Mouse (Mus musculus): Measurements from ENCODE around the gene Hopx. TPM values are rescaled to one million over a fixed set of nuclear protein-coding genes. Genes with fewer than 3 reads are reported as not detected.
A peak's percentile ranks its signal among the peaks of the same experiment; 100 is the strongest.

Gene Hopx
- polyA plus RNA-seq, 1 experiment from 2014 or later: 2.4 TPM

DNA sequence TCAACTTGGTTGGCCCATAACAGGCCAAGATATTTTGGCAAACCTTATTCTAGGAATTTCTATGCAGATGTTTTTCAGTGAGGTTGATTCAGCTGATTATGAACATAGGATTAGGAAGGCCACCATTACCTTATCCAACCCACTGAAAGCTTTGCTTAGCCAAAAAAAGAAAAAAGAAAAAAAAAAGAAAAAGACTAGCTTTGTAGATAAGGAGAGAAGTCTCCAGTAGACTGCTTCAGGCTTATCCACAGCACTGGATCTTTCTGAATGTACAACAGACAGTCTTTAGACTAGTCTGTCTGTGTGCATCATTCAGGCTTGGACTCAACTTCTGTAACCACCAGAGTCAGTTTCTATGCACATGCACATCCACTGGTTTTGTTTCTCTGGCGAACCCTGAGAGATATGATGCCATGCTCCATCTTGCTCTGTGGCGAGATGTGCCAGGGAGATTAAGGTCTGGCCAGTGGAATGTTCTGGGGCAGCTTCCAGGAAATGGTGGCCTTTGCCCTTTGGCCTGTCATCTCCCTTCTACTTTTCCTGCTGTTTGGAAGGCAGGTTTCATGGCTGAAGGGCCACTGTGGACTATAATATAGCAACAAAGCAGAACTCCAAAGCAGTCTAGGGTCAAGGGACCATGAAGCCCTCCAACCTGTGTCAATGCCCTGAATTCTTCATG is 17.7 kb upstream of the Hopx start:
- Histone ChIP-seq H3K36me3 (ENCODE audit: insufficient read depth) (no peaks in the 10 kb centered on the region), H3K27ac (ENCODE audit: low read depth) (no peak overlapping the region), H3K9ac (no peak overlapping the region), H3K27me3 (ENCODE audit: insufficient read depth, low read length) (no peaks in the 10 kb centered on the region), H3K9me3 (ENCODE audit: low read depth, low read length) (peaks cover 8% of the 10 kb centered on the region; the same call in 1 of the 2 replicates), H3K4me3 (ENCODE audit: low read depth, low read length) (no peak overlapping the region), H3K4me1 (ENCODE audit: insufficient read depth) (peaks cover 8% of the 10 kb centered on the region), H3K4me2 (no peak overlapping the region)
- WGBS: 80% methylated on average over 2 of the region's 2 CpGs
- ATAC-seq (ENCODE audit: insufficient read depth): no peak
- TF ChIP-seq CTCF (IDR thresholded peaks at IDR 0.05; ENCODE audit: low read depth): no peak
- no peak for DNase-seq

DNA sequence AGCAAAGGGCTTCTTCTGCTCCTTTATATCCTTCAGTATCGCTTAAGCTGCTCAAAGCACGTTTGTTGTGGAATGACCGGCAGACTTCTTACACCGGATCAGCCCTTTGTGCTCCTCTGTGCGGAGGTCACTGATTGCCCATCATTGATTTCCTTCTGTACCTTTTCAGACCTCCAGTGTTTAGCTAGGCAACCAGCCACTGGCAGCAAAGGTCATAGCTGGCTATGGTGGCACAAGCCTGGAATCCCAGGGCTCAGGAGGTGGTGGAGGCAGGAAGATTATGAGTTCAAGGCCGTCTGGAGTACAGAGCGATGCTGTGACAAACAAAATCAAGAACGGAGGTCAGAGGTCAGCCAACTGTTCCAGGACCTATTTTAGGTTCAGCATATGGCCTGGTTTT is 17.0 kb upstream of the Hopx start:
- H3K4me1 ChIP-seq (ENCODE audit: insufficient read depth): peaks cover 6% of the 10 kb centered on the region

DNA sequence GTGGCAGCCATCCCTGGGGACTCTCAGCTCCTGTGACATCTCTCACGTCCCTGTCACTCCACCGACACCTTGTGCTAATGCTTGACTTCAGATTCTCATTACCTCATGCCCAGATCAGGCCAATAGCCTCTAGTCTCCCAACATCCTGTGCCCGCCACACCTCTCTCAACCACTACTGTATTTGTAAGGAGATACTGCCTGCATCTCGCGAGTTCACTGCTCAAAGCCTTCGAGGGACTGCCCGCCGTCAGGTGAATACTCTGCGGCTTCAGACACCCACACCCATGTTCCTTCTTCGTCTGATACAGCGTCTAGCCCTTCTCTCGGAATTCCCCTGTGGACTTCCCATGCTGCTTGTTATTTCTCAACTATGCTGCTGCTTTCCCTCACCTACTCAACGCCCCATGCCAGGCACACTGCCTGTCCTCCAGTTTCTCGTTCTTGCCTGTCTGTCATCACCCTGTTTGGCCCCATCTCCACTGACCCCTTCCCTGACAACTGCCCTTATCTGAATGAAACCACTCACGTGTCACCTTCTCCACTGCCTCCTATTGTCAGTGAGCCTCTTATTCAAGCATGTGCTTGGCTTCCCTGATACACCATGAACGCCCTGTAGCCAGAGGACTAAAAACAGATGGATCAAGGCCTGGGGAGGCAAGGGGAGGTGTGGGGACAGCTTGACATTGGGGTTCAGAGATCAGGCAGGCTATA is 15.5 kb upstream of the Hopx start:
- H3K4me1 ChIP-seq (ENCODE audit: insufficient read depth): peaks cover 6% of the 10 kb centered on the region
- DNase-seq (no peak), ATAC-seq (ENCODE audit: insufficient read depth) (peak; percentile 38; the same call in 1 of the 2 replicates)
- no peak for TF ChIP-seq CTCF (IDR thresholded peaks at IDR 0.05; ENCODE audit: low read depth)
- H3K36me3 ChIP-seq (ENCODE audit: insufficient read depth): no peaks in the 10 kb centered on the region
- peak overlapping the region; percentile 73; the same call in 1 of the 2 replicates for H3K27ac ChIP-seq (ENCODE audit: low read depth)
- peaks cover 8% of the 10 kb centered on the region; the same call in 1 of the 2 replicates for H3K9me3 ChIP-seq (ENCODE audit: low read depth, low read length)
- no peak overlapping the region for H3K4me3 ChIP-seq (ENCODE audit: low read depth, low read length)
- no peaks in the 10 kb centered on the region for H3K27me3 ChIP-seq (ENCODE audit: insufficient read depth, low read length)
- H3K4me2 ChIP-seq: no peak overlapping the region
- 35% methylated on average over 16 of the region's 16 CpGs for WGBS
- H3K9ac ChIP-seq: no peak overlapping the region

More for the DNA sequence above, 17.0 kb upstream of the Hopx start:
- peaks cover 8% of the 10 kb centered on the region; the same call in 1 of the 2 replicates for H3K9me3 ChIP-seq (ENCODE audit: low read depth, low read length)
- H3K9ac ChIP-seq: no peak overlapping the region
- ATAC-seq (ENCODE audit: insufficient read depth): no peak
- no peak overlapping the region for H3K4me3 ChIP-seq (ENCODE audit: low read depth, low read length)
- 87% methylated on average over 8 of the region's 8 CpGs for WGBS
- DNase-seq: no peak
- no peak overlapping the region for H3K4me2 ChIP-seq
- no peak for TF ChIP-seq CTCF (IDR thresholded peaks at IDR 0.05; ENCODE audit: low read depth)
- no peaks in the 10 kb centered on the region for H3K27me3 ChIP-seq (ENCODE audit: insufficient read depth, low read length)
- H3K27ac ChIP-seq (ENCODE audit: low read depth): no peak overlapping the region
- no peaks in the 10 kb centered on the region for H3K36me3 ChIP-seq (ENCODE audit: insufficient read depth)

DNA sequence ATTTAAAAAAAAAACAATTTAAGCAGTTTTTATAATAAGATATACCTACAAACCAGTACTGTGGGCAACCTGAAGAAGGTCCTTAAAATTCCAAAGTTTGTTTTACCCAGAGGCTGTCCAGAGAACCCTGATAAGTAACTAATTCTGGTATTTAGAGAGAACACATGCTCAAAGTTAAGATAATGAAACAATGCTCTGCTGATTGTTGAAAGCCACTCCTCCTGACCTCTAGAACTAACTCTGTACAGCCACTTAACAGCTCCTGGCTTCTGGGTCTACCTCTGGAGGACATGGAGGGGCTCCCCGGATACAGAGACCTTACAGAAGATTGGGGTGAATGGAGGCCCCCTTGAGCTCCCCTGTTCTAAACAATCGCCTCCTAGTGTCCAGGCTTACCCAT is 15.0 kb upstream of the Hopx start:
- no peaks in the 10 kb centered on the region for H3K36me3 ChIP-seq (ENCODE audit: insufficient read depth)
- DNase-seq (no peak), ATAC-seq (ENCODE audit: insufficient read depth) (peak; percentile 33)
- H3K4me3 ChIP-seq (ENCODE audit: low read depth, low read length): no peak overlapping the region
- no peak overlapping the region for H3K4me2 ChIP-seq
- H3K9ac ChIP-seq: no peak overlapping the region
- TF ChIP-seq CTCF (IDR thresholded peaks at IDR 0.05; ENCODE audit: low read depth): no peak
- peaks cover 8% of the 10 kb centered on the region; the same call in 1 of the 2 replicates for H3K9me3 ChIP-seq (ENCODE audit: low read depth, low read length)
- H3K4me1 ChIP-seq (ENCODE audit: insufficient read depth): peaks cover 6% of the 10 kb centered on the region
- peak overlapping the region; percentile 73; the same call in 1 of the 2 replicates for H3K27ac ChIP-seq (ENCODE audit: low read depth)
- WGBS: 43% methylated on average over 2 of the region's 2 CpGs
- H3K27me3 ChIP-seq (ENCODE audit: insufficient read depth, low read length): no peaks in the 10 kb centered on the region

DNA sequence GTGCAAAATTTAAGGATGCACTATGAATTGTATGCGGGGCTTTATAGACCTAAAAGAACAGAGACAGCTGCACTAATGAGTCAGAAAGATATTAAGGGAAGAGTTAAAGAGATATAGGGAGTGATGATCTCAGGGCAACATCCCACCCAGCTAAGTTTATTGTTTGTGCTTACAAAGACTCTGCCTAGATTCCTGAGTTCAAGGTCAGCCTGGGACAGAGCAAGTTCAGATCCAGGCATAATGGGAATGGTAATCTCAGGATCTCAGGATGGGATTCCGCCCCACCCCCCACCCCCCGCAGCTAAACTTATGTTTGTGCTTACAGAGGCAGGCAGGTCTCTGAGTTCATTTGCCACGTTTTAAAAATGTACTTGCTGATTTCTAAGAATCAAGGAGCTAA is 13.9 kb upstream of the Hopx start:
- no peak for TF ChIP-seq CTCF (IDR thresholded peaks at IDR 0.05; ENCODE audit: low read depth)
- no peaks in the 10 kb centered on the region for H3K27me3 ChIP-seq (ENCODE audit: insufficient read depth, low read length)
- H3K4me3 ChIP-seq (ENCODE audit: low read depth, low read length): no peak overlapping the region
- ATAC-seq (ENCODE audit: insufficient read depth) (no peak), DNase-seq (no peak)
- H3K36me3 ChIP-seq (ENCODE audit: insufficient read depth): no peaks in the 10 kb centered on the region
- 83% methylated on average over 4 of the region's 4 CpGs for WGBS
- H3K27ac ChIP-seq (ENCODE audit: low read depth): no peak overlapping the region
- peaks cover 12% of the 10 kb centered on the region for H3K4me1 ChIP-seq (ENCODE audit: insufficient read depth)
- H3K4me2 ChIP-seq: no peak overlapping the region
- H3K9me3 ChIP-seq (ENCODE audit: low read depth, low read length): peaks cover 8% of the 10 kb centered on the region; the same call in 1 of the 2 replicates
- H3K9ac ChIP-seq: no peak overlapping the region

DNA sequence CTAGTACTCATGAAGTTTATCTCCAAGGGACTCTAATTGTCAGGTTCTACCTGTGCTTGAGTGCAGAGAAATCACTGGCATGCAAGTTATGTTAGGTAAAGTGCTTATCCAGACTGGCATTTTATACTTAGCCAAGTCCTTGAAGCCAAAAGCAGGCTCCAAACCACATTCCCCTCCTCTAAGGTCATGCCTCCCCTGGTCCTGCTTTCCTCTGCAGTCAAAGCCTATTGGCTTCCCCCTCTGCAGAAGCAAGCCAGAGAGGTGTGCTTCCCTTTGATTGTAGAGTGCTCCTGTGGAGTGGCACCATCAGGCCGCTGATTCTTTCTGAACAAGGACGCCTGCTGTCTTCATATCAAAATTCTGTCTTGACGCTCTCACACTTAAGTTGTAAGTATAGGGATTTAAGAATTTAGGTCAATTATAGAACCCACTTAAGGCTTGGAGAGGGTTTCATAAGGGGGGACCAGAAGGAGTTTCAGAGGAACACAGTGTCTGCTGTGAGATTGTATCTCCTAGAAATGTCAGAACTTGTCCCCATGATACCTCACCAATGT is 11.6 kb upstream of the Hopx start:
- ATAC-seq (ENCODE audit: insufficient read depth) (peak; percentile 67), DNase-seq (no peak)
- 62% methylated on average over 3 of the region's 3 CpGs for WGBS
- H3K4me2 ChIP-seq: no peak overlapping the region
- peaks cover 28% of the 10 kb centered on the region for H3K4me1 ChIP-seq (ENCODE audit: insufficient read depth)
- H3K4me3 ChIP-seq (ENCODE audit: low read depth, low read length): no peak overlapping the region
- peaks cover 8% of the 10 kb centered on the region; the same call in 1 of the 2 replicates for H3K9me3 ChIP-seq (ENCODE audit: low read depth, low read length)
- H3K27me3 ChIP-seq (ENCODE audit: insufficient read depth, low read length): no peaks in the 10 kb centered on the region
- no peak overlapping the region for H3K9ac ChIP-seq
- H3K27ac ChIP-seq (ENCODE audit: low read depth): 0 out of 2 replicates have a peak overlapping the region, but pooled peaks have one; percentile 34
- TF ChIP-seq CTCF (IDR thresholded peaks at IDR 0.05; ENCODE audit: low read depth): no peak
- no peaks in the 10 kb centered on the region for H3K36me3 ChIP-seq (ENCODE audit: insufficient read depth)

DNA sequence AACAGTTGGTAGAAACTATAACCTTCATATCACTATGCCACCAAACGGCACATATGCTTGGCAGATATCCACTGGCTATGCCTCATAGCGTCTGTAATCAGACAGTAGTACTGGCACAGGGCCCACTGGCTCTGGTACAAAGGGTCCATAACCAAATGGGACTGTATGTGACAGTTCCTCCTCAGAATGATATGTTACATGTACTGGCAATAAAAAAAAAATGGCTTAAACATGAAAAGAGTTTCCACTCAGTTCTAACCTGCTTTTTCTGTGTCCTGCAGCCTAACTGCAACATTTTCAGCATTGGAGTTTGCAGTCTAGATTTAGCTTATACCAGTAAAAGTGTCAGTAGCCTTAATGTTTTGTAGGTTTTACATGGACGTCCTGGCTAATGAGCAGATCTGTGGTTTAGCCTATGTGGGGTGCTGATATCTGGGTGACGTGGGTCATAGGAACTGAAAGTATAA is 9.9 kb upstream of the Hopx start:
- WGBS: 46% methylated on average over 4 of the region's 4 CpGs
- Histone ChIP-seq H3K4me3 (ENCODE audit: low read depth, low read length) (no peak overlapping the region), H3K27me3 (ENCODE audit: insufficient read depth, low read length) (no peaks in the 10 kb centered on the region), H3K9me3 (ENCODE audit: low read depth, low read length) (peaks cover 8% of the 10 kb centered on the region; the same call in 1 of the 2 replicates), H3K4me1 (ENCODE audit: insufficient read depth) (peaks cover 22% of the 10 kb centered on the region), H3K27ac (ENCODE audit: low read depth) (peak overlapping the region; percentile 60), H3K36me3 (ENCODE audit: insufficient read depth) (no peaks in the 10 kb centered on the region), H3K9ac (no peak overlapping the region), H3K4me2 (no peak overlapping the region)
- ATAC-seq (ENCODE audit: insufficient read depth) (no peak), DNase-seq (peak; percentile 76)
- no peak for TF ChIP-seq CTCF (IDR thresholded peaks at IDR 0.05; ENCODE audit: low read depth)
